ENCODE assay signal across 9 mouse cellular contexts in genomic region chr7:28576271-28576914, GRCm38 (mm10). TPM values are rescaled to one million over a fixed set of nuclear protein-coding genes. Genes with fewer than 3 reads are reported as not detected.
A peak's percentile ranks its signal among the peaks of the same experiment; 100 is the strongest.
DNase-seq lines count a peak whose midpoint lies in the region; ATAC-seq lines count a peak whose summit lies in the region.
"Had no signal": no experiment of that assay in that cellular context is flagged by ENCODE, and none has a peak within 500 bp of the region (broad histone marks: within the 10 kb centered on the region; RNA-seq: fewer than 3 reads in every experiment).

No protein-coding gene starts in this region.

- 73% methylated on average over 5 of the region's 5 CpGs for WGBS in hindbrain, embryonic 10.5 days
- 78% methylated on average over 5 of the region's 5 CpGs for WGBS in hindbrain, embryonic 12.5 days

- ATAC-seq in hindbrain, embryonic 12.5 days (ENCODE audit: low FRiP score) = no peak
- ATAC-seq in erythroid progenitor cell, adult 5-6 weeks (replicated peaks; ENCODE audit: low FRiP score, poor library complexity, severe bottlenecking) = peak; percentile 86

- DNase-seq in hindbrain, embryonic 10.5 days (ENCODE audit: low spot score) = no peak
- peak; percentile 73 for DNase-seq in heart, postnatal 25 days (ENCODE audit: low spot score)
- peak; percentile 60 to 61 for DNase-seq in layer of hippocampus, adult 8-10 months (ENCODE audit: low spot score in 2 of 2)
- DNase-seq in lung, postnatal 36 days = peak; percentile 91
- DNase-seq in yolk sac, embryonic 10.5 days (ENCODE audit: low spot score) = no peak
- no peak for DNase-seq in spleen, adult 18-20 months

- peaks cover 30% of the 10 kb centered on the region for H3K36me3 ChIP-seq in hindbrain, embryonic 10.5 days
- H3K36me3 ChIP-seq in hindbrain, embryonic 12.5 days = no peaks in the 10 kb centered on the region

- intact Hi-C loops in heart, postnatal 25 days (cut with DNase I) = no loop called here

- H3K4me1 ChIP-seq in hindbrain, embryonic 10.5 days (replicated peaks) = peaks cover 77% of the 10 kb centered on the region
- H3K4me1 ChIP-seq in hindbrain, embryonic 12.5 days = peaks cover 25% of the 10 kb centered on the region

- peak overlapping the region; percentile 78; the same call in 1 of the 2 replicates for H3K27ac ChIP-seq in hindbrain, embryonic 10.5 days
- no peak overlapping the region for H3K27ac ChIP-seq in hindbrain, embryonic 12.5 days

- no peak overlapping the region for H3K4me3 ChIP-seq in hindbrain, embryonic 10.5 days
- no peak overlapping the region for H3K4me3 ChIP-seq in hindbrain, embryonic 12.5 days

- no peaks in the 10 kb centered on the region for H3K9me3 ChIP-seq in hindbrain, embryonic 10.5 days
- H3K9me3 ChIP-seq in hindbrain, embryonic 12.5 days (replicated peaks) = no peaks in the 10 kb centered on the region

- no peaks in the 10 kb centered on the region for H3K27me3 ChIP-seq in hindbrain, embryonic 10.5 days (ENCODE audit: insufficient read depth, poor library complexity, severe bottlenecking)
- H3K27me3 ChIP-seq in hindbrain, embryonic 12.5 days = no peaks in the 10 kb centered on the region

- no peak overlapping the region for H3K9ac ChIP-seq in hindbrain, embryonic 12.5 days

- no peak overlapping the region for H3K4me2 ChIP-seq in hindbrain, embryonic 12.5 days (replicated peaks)

RNA-seq across cellular contexts. Expression of gene Samd4b, which starts 21.6 kb away (rescaled TPM):
- polyA plus RNA-seq in hindbrain, embryonic 10.5 days (2016; fragmentation: Nextera tagmentation; extraction: Ambion mirVana) = 34.0 and 44.0 TPM in 2 replicates
- 35.6 and 38.6 TPM in 2 replicates for polyA plus RNA-seq in hindbrain, embryonic 12.5 days (2016; fragmentation: Nextera tagmentation; extraction: Ambion mirVana)
- 15.9 and 29.6 TPM in 2 replicates for total RNA-seq in erythroid progenitor cell, adult 5-6 weeks (2015; ENCODE audit: low replicate concordance)
- 8.0 and 20.2 TPM in 2 replicates for total RNA-seq in erythroid progenitor cell, adult 5-6 weeks (2017; ENCODE audit: low replicate concordance)
- total RNA-seq in heart, postnatal 25 days (2021) = 10 to 100 TPM; 22.6 to 22.8 TPM
- total RNA-seq in layer of hippocampus, adult 8-10 months (2022) = 10 to 100 TPM; 62.6 to 73.9 (median 66.2) TPM

RNA-seq across cellular contexts. Expression of gene Pak4, which starts 21.6 kb away (rescaled TPM):
- polyA plus RNA-seq in hindbrain, embryonic 10.5 days (2016; fragmentation: Nextera tagmentation; extraction: Ambion mirVana) = 51.8 and 66.0 TPM in 2 replicates
- 31.8 and 34.3 TPM in 2 replicates for polyA plus RNA-seq in hindbrain, embryonic 12.5 days (2016; fragmentation: Nextera tagmentation; extraction: Ambion mirVana)
- 7.6 and 9.6 TPM in 2 replicates for total RNA-seq in erythroid progenitor cell, adult 5-6 weeks (2015; ENCODE audit: low replicate concordance)
- total RNA-seq in erythroid progenitor cell, adult 5-6 weeks (2017; ENCODE audit: low replicate concordance) = 2.1 and 5.9 TPM in 2 replicates
- 1 to 10 TPM; 8.4 to 8.8 TPM for total RNA-seq in heart, postnatal 25 days (2021)
- 10 to 100 TPM; 12.2 to 14.2 (median 13.1) TPM for total RNA-seq in layer of hippocampus, adult 8-10 months (2022)

RNA-seq across cellular contexts. Expression of gene Nccrp1, which starts 29.3 kb away (rescaled TPM):
- 0.10 TPM in 1 of 2 replicates, not detected in the other for polyA plus RNA-seq in hindbrain, embryonic 10.5 days (2016; fragmentation: Nextera tagmentation; extraction: Ambion mirVana)
- polyA plus RNA-seq in hindbrain, embryonic 12.5 days (2016; fragmentation: Nextera tagmentation; extraction: Ambion mirVana) = not detected in 2 replicates
- total RNA-seq in erythroid progenitor cell, adult 5-6 weeks (2015; ENCODE audit: low replicate concordance) = not detected in 2 replicates
- total RNA-seq in erythroid progenitor cell, adult 5-6 weeks (2017; ENCODE audit: low replicate concordance) = not detected in 2 replicates
- total RNA-seq in heart, postnatal 25 days (2021) = not detected
- under 1 TPM in 1 of 4 experiments, not detected in 3; 0.36 TPM for total RNA-seq in layer of hippocampus, adult 8-10 months (2022)

RNA-seq across cellular contexts. Expression of gene Sycn, which starts 35.7 kb away (rescaled TPM):
- polyA plus RNA-seq in hindbrain, embryonic 10.5 days (2016; fragmentation: Nextera tagmentation; extraction: Ambion mirVana) = not detected in 2 replicates
- polyA plus RNA-seq in hindbrain, embryonic 12.5 days (2016; fragmentation: Nextera tagmentation; extraction: Ambion mirVana) = not detected in 2 replicates
- not detected in 2 replicates for total RNA-seq in erythroid progenitor cell, adult 5-6 weeks (2015; ENCODE audit: low replicate concordance)
- not detected in 2 replicates for total RNA-seq in erythroid progenitor cell, adult 5-6 weeks (2017; ENCODE audit: low replicate concordance)
- not detected for total RNA-seq in heart, postnatal 25 days (2021)
- total RNA-seq in layer of hippocampus, adult 8-10 months (2022) = not detected
- total RNA-seq: ES-E14 had no signal

RNA-seq across cellular contexts. Expression of gene Ifnl3, which starts 53.8 kb away (rescaled TPM):
- not detected in 2 replicates for polyA plus RNA-seq in hindbrain, embryonic 10.5 days (2016; fragmentation: Nextera tagmentation; extraction: Ambion mirVana)
- not detected in 2 replicates for polyA plus RNA-seq in hindbrain, embryonic 12.5 days (2016; fragmentation: Nextera tagmentation; extraction: Ambion mirVana)
- not detected in 2 replicates for total RNA-seq in erythroid progenitor cell, adult 5-6 weeks (2015; ENCODE audit: low replicate concordance)
- not detected in 2 replicates for total RNA-seq in erythroid progenitor cell, adult 5-6 weeks (2017; ENCODE audit: low replicate concordance)
- total RNA-seq in heart, postnatal 25 days (2021) = not detected
- not detected for total RNA-seq in layer of hippocampus, adult 8-10 months (2022)
- total RNA-seq: ES-E14 had no signal

Comparison
In these comparisons a context has a peak if more than half of its experiments do, and no peak if none do; other contexts are left out.
1. DNase-seq: peak in heart, postnatal 25 days (single experiment), layer of hippocampus, adult 8-10 months (2 of 2) and lung, postnatal 36 days (single experiment); none in hindbrain, embryonic 10.5 days (single experiment), yolk sac, embryonic 10.5 days (single experiment) and spleen, adult 18-20 months (0 of 2).